Mouse (Mus musculus) spleen, adult 2 months (tissue): Measurements from ENCODE around the gene Muc1.

ENCODE experiments used
- CTCF ChIP-seq: fragments of 200-500 bp; IDR thresholded peaks from 2 replicates; pipeline ENCODE4 v1.5.1; 2011; ENCODE audit warnings: mild to moderate bottlenecking, inconsistent platforms; ENCODE audit not compliant: insufficient read depth, insufficient read length, insufficient replicate concordance; ENCODE audit errors: extremely low read depth
- POLR2A ChIP-seq: fragments of 200-500 bp; IDR thresholded peaks from 2 replicates; pipeline ENCODE4 v1.6.1; 2011; ENCODE audit warnings: low read depth, low read length, inconsistent platforms

- TF ChIP-seq CTCF (no peak), POLR2A (no peak)
Measured at GRCm38 (mm10) chr3:89229276-89229675, 419 bp downstream of the Muc1 start.
